Mouse (Mus musculus): ENCODE results near the gene Garnl3. TPM values are rescaled to one million over a fixed set of nuclear protein-coding genes. Genes with fewer than 3 reads are reported as not detected.

Garnl3 gene
- polyA plus RNA-seq, 1 experiment, result 1.1 TPM

DNA sequence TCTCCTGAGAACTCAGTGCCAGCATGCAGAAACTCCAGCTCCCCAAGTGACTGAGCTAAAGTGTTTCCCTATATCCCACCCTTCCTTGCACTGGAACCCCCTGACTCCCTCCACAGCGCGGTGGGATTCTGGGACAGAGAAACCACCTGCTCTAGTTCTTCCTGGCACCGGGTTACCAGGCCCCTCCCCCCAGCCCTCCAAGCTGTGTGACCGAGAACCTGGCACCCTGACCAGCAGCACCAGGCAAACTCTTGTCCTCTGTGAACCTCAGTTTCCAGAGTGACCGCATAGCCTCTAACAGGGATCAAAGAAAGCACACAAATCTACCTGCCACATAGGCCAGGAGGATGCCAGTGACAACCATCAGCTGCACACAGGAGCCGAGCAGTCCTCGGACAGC is 151.8 kb downstream of the Garnl3 start:
- H3K27ac ChIP-seq (ENCODE audit: insufficient read depth, low read depth, low read length), result no peak overlapping the region
- no peak overlapping the region for H3K4me3 ChIP-seq (ENCODE audit: insufficient read depth, low read depth, low read length)
- DNase-seq, result no peak
- WGBS, result 86% methylated on average over 7 of the region's 7 CpGs
- peaks cover 12% of the 10 kb centered on the region for H3K4me1 ChIP-seq (ENCODE audit: control insufficient read depth, insufficient read depth, low read length)
- no peak for TF ChIP-seq POLR2A (IDR thresholded peaks at IDR 0.05; ENCODE audit: low read depth, low read length)
- no peak for TF ChIP-seq CTCF (conservative IDR thresholded peaks at IDR 0.05; ENCODE audit: insufficient read depth, insufficient read length, low read depth, low read length)
- H3K36me3 ChIP-seq (ENCODE audit: control insufficient read depth, insufficient read depth, low read length), result no peaks in the 10 kb centered on the region
- H3K27me3 ChIP-seq (replicated peaks; ENCODE audit: control insufficient read depth, insufficient read depth, low read length), result no peaks in the 10 kb centered on the region

- Histone ChIP-seq H3K4me3 (ENCODE audit: insufficient read depth, low read depth, low read length) (no peak overlapping the region), H3K4me1 (ENCODE audit: control insufficient read depth, insufficient read depth, low read length) (peaks cover 12% of the 10 kb centered on the region), H3K27ac (ENCODE audit: insufficient read depth, low read depth, low read length) (no peak overlapping the region), H3K27me3 (replicated peaks; ENCODE audit: control insufficient read depth, insufficient read depth, low read length) (no peaks in the 10 kb centered on the region), H3K36me3 (ENCODE audit: control insufficient read depth, insufficient read depth, low read length) (no peaks in the 10 kb centered on the region)
- TF ChIP-seq POLR2A (IDR thresholded peaks at IDR 0.05; ENCODE audit: low read depth, low read length) (no peak), CTCF (conservative IDR thresholded peaks at IDR 0.05; ENCODE audit: insufficient read depth, insufficient read length, low read depth, low read length) (no peak)
- no peak for DNase-seq
- WGBS, result 86% methylated on average over 3 of the region's 3 CpGs
These were observed 152.8 kb downstream of the Garnl3 start for GRCm38 (mm10) chr2:32978675-32979074.

DNA sequence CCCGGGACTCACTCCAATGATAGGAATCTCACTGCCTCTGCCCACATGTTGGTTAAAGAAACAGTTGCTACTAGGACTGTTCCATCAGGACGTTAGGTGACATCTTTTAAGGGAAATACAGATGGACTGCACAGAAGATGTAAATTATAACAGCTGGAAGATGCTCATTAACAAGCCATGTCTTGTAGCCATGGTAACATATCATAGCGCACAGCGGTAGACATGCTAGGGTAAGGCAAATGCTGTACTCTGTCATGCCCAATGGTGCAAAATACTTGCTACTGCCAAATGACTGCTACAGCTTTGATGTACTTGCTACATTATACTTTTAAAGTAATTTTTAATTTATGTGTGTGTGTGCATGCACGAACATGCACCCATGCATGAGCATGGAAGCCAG is 154.3 kb downstream of the Garnl3 start:
- H3K27ac ChIP-seq (ENCODE audit: insufficient read depth, low read depth, low read length), result no peak overlapping the region
- no peaks in the 10 kb centered on the region for H3K27me3 ChIP-seq (replicated peaks; ENCODE audit: control insufficient read depth, insufficient read depth, low read length)
- 81% methylated on average over 5 of the region's 5 CpGs for WGBS
- H3K4me1 ChIP-seq (ENCODE audit: control insufficient read depth, insufficient read depth, low read length), result peaks cover 6% of the 10 kb centered on the region; the same call in 1 of the 2 replicates
- TF ChIP-seq POLR2A (IDR thresholded peaks at IDR 0.05; ENCODE audit: low read depth, low read length) (no peak), CTCF (conservative IDR thresholded peaks at IDR 0.05; ENCODE audit: insufficient read depth, insufficient read length, low read depth, low read length) (no peak)
- DNase-seq, result no peak
- no peak overlapping the region for H3K4me3 ChIP-seq (ENCODE audit: insufficient read depth, low read depth, low read length)
- H3K36me3 ChIP-seq (ENCODE audit: control insufficient read depth, insufficient read depth, low read length), result no peaks in the 10 kb centered on the region

DNA sequence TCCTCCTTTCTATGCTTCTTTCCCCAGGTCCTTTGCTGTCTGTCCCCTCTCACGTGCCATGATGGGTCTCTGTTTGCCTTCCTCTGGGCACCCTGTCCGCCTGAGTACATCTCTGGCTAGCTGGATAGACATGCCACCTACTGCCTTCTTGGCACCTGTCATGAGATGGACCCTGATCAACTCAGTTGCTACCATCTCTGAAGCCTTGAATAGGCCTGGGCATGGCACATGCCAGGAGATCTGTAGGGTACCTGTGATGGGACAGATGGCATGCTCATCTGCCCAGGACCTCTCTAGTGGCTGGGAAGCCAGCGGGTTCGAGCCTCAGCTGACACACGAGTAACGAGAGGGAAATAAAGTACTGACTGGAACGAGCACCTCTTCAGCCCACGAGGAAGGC is 157.2 kb downstream of the Garnl3 start:
- 91% methylated on average over 8 of the region's 8 CpGs for WGBS

DNA sequence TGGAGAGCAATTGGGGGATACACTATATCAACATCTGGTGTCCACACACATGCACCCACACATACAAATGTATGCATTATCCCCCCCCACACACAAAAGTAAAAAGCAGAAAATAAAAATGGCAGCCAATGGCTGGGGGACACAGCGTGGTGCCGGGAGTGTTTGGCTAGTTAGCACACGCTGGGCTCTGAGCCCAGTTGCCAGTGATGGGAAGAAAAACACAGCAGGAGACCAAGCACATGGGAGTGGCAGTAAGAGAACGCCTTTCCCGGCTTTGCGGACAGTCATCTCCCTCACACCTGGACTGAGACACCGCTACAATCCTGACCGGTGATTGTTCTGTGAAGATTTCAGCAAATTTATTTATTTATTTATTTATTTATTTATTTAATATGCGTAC is 160.2 kb downstream of the Garnl3 start:
- Histone ChIP-seq H3K27ac (ENCODE audit: insufficient read depth, low read depth, low read length) (no peak overlapping the region), H3K4me3 (ENCODE audit: insufficient read depth, low read depth, low read length) (no peak overlapping the region), H3K4me1 (ENCODE audit: control insufficient read depth, insufficient read depth, low read length) (peaks cover 5% of the 10 kb centered on the region; the same call in 1 of the 2 replicates), H3K27me3 (replicated peaks; ENCODE audit: control insufficient read depth, insufficient read depth, low read length) (no peaks in the 10 kb centered on the region), H3K36me3 (ENCODE audit: control insufficient read depth, insufficient read depth, low read length) (no peaks in the 10 kb centered on the region)
- 67% methylated on average over 9 of the region's 9 CpGs for WGBS
- DNase-seq, result no peak
- TF ChIP-seq CTCF (conservative IDR thresholded peaks at IDR 0.05; ENCODE audit: insufficient read depth, insufficient read length, low read depth, low read length), result no peak
- no peak for TF ChIP-seq POLR2A (IDR thresholded peaks at IDR 0.05; ENCODE audit: low read depth, low read length)

More for the DNA sequence above, 157.2 kb downstream of the Garnl3 start:
- no peak overlapping the region for H3K27ac ChIP-seq (ENCODE audit: insufficient read depth, low read depth, low read length)
- no peaks in the 10 kb centered on the region for H3K27me3 ChIP-seq (replicated peaks; ENCODE audit: control insufficient read depth, insufficient read depth, low read length)
- DNase-seq, result no peak
- H3K4me3 ChIP-seq (ENCODE audit: insufficient read depth, low read depth, low read length), result no peak overlapping the region
- no peaks in the 10 kb centered on the region for H3K36me3 ChIP-seq (ENCODE audit: control insufficient read depth, insufficient read depth, low read length)
- TF ChIP-seq CTCF (conservative IDR thresholded peaks at IDR 0.05; ENCODE audit: insufficient read depth, insufficient read length, low read depth, low read length) (no peak), POLR2A (IDR thresholded peaks at IDR 0.05; ENCODE audit: low read depth, low read length) (no peak)
- no peaks in the 10 kb centered on the region for H3K4me1 ChIP-seq (ENCODE audit: control insufficient read depth, insufficient read depth, low read length)

- TF ChIP-seq CTCF (conservative IDR thresholded peaks at IDR 0.05; ENCODE audit: insufficient read depth, insufficient read length, low read depth, low read length) (no peak), POLR2A (IDR thresholded peaks at IDR 0.05; ENCODE audit: low read depth, low read length) (no peak)
- Histone ChIP-seq H3K36me3 (ENCODE audit: control insufficient read depth, insufficient read depth, low read length) (no peaks in the 10 kb centered on the region), H3K27ac (ENCODE audit: insufficient read depth, low read depth, low read length) (no peak overlapping the region), H3K4me3 (ENCODE audit: insufficient read depth, low read depth, low read length) (no peak overlapping the region), H3K27me3 (replicated peaks; ENCODE audit: control insufficient read depth, insufficient read depth, low read length) (no peaks in the 10 kb centered on the region), H3K4me1 (ENCODE audit: control insufficient read depth, insufficient read depth, low read length) (peaks cover 5% of the 10 kb centered on the region; the same call in 1 of the 2 replicates)
- WGBS, result 77% methylated on average over 8 of the region's 8 CpGs
- DNase-seq, result no peak
These were observed 162.1 kb downstream of the Garnl3 start for GRCm38 (mm10) chr2:32969326-32969725.

DNA sequence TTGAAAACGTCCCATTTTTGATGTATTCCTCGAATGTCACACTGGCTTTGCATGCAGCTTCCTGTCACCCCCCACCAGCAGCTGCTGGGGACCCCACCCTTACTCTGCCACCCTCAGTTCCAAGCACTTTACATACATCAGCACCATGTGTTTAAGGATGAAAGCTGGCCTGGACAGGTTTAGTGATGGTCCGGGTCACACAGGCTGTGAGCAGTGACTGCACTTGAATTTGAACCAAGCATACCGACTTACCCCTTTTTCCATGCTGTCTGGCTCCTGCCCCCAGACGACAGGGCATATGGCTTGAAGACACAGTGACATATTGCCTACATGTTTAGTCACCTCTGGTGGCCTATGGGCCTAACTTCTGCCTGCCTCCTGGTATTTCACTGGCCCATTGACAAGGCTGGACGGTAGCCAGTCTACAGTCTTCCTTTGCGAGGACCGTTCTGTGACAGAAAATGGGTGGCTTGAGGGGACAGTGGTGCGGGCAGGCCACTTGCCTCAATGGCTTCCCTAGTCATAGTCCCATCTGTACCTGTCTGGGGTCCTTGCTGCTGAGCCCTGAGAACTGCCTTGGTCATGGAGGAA is 163.3 kb downstream of the Garnl3 start:
- DNase-seq, result no peak
- Histone ChIP-seq H3K27ac (ENCODE audit: insufficient read depth, low read depth, low read length) (no peak overlapping the region), H3K4me3 (ENCODE audit: insufficient read depth, low read depth, low read length) (no peak overlapping the region), H3K4me1 (ENCODE audit: control insufficient read depth, insufficient read depth, low read length) (peaks cover 5% of the 10 kb centered on the region; the same call in 1 of the 2 replicates), H3K36me3 (ENCODE audit: control insufficient read depth, insufficient read depth, low read length) (no peaks in the 10 kb centered on the region), H3K27me3 (replicated peaks; ENCODE audit: control insufficient read depth, insufficient read depth, low read length) (no peaks in the 10 kb centered on the region)
- WGBS, result 79% methylated on average over 9 of the region's 9 CpGs
- TF ChIP-seq CTCF (conservative IDR thresholded peaks at IDR 0.05; ENCODE audit: insufficient read depth, insufficient read length, low read depth, low read length), result no peak
- TF ChIP-seq POLR2A (IDR thresholded peaks at IDR 0.05; ENCODE audit: low read depth, low read length), result no peak
